Mouse (Mus musculus) heart, postnatal 10 days (tissue): ENCODE results near the gene Mlh3. TPM values are rescaled to one million over a fixed set of nuclear protein-coding genes. Genes with fewer than 3 reads are reported as not detected.

Experiments used
- DNase-seq, 2 experiments: peaks; one replicate each; pipeline ENCODE4 v3.0.0; 2021
- intact Hi-C: fragments of 180-260 bp; cut with DNase I; formaldehyde crosslinking; loops from one replicate; pipeline ENCODE4 v1.15.1; 2025
- total RNA-seq, 2 experiments: library from RNA; stranded (reverse); gene quantifications; 2 replicates each; pipeline ENCODE4 v1.2.3; 2021

Gene Mlh3
- total RNA-seq: 1 to 10 TPM; 7.1 to 8.2 TPM

- DNase-seq: peak; percentile 86 to 87
- intact Hi-C loops: loop anchor here (5.0 kb wide), 1 partner anchor 43 kb away; no protein-coding TSS in a partner anchor
These were observed at the start of gene Mlh3 for GRCm38 (mm10) chr12:85270319-85270718. Gene Mlh3, minus strand, starts transcription at chr12:85270599.

GRCm38 (mm10) chr12:85308651-85309050, 38.3 kb upstream of the Mlh3 start:
- DNase-seq: peak; percentile 49 to 63
- intact Hi-C loops: no loop called here

- intact Hi-C loops: loop anchor here (1.0 kb wide), 3 partner anchors 136 to 213 kb away; no protein-coding TSS in a partner anchor
- DNase-seq: peak; percentile 88 to 91
These were observed 35.0 kb upstream of the Mlh3 start for GRCm38 (mm10) chr12:85305247-85305892.

- no peak for DNase-seq
- intact Hi-C loops: loop anchor here (1.0 kb wide), 3 partner anchors 135 to 212 kb away; no protein-coding TSS in a partner anchor
These were observed 34.3 kb upstream of the Mlh3 start for GRCm38 (mm10) chr12:85304725-85305124.

GRCm38 (mm10) chr12:85303256-85303655, 32.9 kb upstream of the Mlh3 start:
- intact Hi-C loops: no loop called here
- no peak for DNase-seq

- no peak for DNase-seq
- intact Hi-C loops: no loop called here
These were observed 28.4 kb upstream of the Mlh3 start for GRCm38 (mm10) chr12:85298835-85299180.

GRCm38 (mm10) chr12:85298127-85298834, 27.9 kb upstream of the Mlh3 start:
- DNase-seq: no peak
- intact Hi-C loops: no loop called here

- intact Hi-C loops: no loop called here
These were observed 27.1 kb upstream of the Mlh3 start for GRCm38 (mm10) chr12:85297345-85297997.

GRCm38 (mm10) chr12:85296915-85297314, 26.5 kb upstream of the Mlh3 start:
- intact Hi-C loops: no loop called here

More at GRCm38 (mm10) chr12:85297345-85297997, 27.1 kb upstream of the Mlh3 start:
- DNase-seq: no peak

GRCm38 (mm10) chr12:85295506-85295905, 25.1 kb upstream of the Mlh3 start:
- no peak for DNase-seq
- intact Hi-C loops: no loop called here

More at GRCm38 (mm10) chr12:85296915-85297314, 26.5 kb upstream of the Mlh3 start:
- no peak for DNase-seq

GRCm38 (mm10) chr12:85292906-85293305, 22.5 kb upstream of the Mlh3 start:
- intact Hi-C loops: no loop called here
- DNase-seq: no peak

GRCm38 (mm10) chr12:85292288-85292687, 21.9 kb upstream of the Mlh3 start:
- no peak for DNase-seq
- intact Hi-C loops: no loop called here

- intact Hi-C loops: no loop called here
- DNase-seq: no peak
These were observed 21.1 kb upstream of the Mlh3 start for GRCm38 (mm10) chr12:85291541-85291940.

- intact Hi-C loops: no loop called here
- DNase-seq: no peak
These were observed 20.2 kb upstream of the Mlh3 start for GRCm38 (mm10) chr12:85290633-85291032.

GRCm38 (mm10) chr12:85289157-85290000, 19.0 kb upstream of the Mlh3 start:
- peak; percentile 50 to 64 for DNase-seq
- intact Hi-C loops: loop anchor here (5.0 kb wide), 1 partner anchor 117 kb away; no protein-coding TSS in a partner anchor

GRCm38 (mm10) chr12:85288486-85289156, 18.2 kb upstream of the Mlh3 start, which contains the start of gene Zc2hc1c:
Gene Zc2hc1c, plus strand, starts transcription at chr12:85288591.
- intact Hi-C loops: loop anchor here (5.0 kb wide), 1 partner anchor 116 kb away; no protein-coding TSS in a partner anchor
- peak; percentile 94 for DNase-seq

GRCm38 (mm10) chr12:85287809-85288485, 17.5 kb upstream of the Mlh3 start, which contains the start of gene Acyp1:
Gene Acyp1, minus strand, starts transcription at chr12:85288438.
- peak; percentile 67 to 70 for DNase-seq
- intact Hi-C loops: loop anchor here (1.0 to 5.0 kb wide), 2 partner anchors 116 to 144 kb away; no protein-coding TSS in a partner anchor

- peak in 1 of 2 experiments; percentile 51 for DNase-seq
- intact Hi-C loops: loop anchor here (1.0 to 5.0 kb wide), 2 partner anchors 115 to 143 kb away; no protein-coding TSS in a partner anchor
These were observed 16.5 kb upstream of the Mlh3 start for GRCm38 (mm10) chr12:85286941-85287340.

GRCm38 (mm10) chr12:85284996-85285395, 14.6 kb upstream of the Mlh3 start:
- DNase-seq: no peak
- intact Hi-C loops: loop anchor here (5.0 kb wide), 1 partner anchor 113 kb away; no protein-coding TSS in a partner anchor
